Mouse (Mus musculus): ENCODE measurements at regions not wholly inside any gene's neighbourhood (a gene's known extent, or its start where the extent isn't known, plus 50 kb on each side); places are given as distances from the start of the nearest gene placed in this dataset.

DNA sequence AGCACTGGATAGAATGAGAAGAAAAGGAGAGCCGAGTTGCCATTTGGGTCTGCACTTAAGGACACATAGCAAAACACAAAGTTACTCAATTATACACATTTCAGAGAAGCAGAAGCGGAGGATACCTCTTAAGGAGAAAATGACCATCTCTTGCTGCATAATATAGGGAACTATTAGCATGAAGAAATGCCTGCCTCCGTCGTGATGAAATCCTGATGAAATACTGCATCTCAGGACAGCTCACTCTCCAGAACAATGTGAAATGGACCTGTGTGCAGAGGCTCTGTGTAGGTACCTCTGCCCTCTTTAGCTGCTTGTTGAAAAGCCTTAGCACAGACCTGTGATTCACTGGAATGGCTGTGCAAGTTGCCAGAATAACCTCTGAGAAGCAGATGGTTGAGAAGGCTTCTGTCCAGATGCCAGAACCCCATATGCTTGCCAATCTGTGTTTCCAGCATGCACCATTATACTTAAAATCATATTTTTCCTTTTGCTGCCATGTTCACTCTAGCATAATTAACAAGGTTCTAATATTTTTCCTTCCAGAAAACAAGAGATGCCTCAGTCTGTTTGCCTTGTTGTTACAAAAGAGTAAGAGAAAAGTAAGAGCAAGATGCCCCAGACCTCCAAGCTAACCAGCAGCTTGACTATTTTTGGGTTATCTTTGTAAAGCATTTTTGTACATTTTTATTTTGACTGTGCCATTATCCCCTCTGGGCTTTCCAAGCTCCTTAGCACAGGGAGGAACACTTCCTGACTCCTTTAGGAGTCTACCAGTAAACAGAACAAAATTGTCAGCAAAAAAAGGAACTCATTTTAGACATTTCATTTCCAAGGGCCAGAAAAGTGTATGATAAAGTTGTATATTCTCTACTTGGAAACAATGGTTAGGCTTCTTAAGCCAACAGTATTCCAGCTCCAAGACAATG lies 259.0 kb downstream of the 1190002N15Rik start:
- H3K4me1 ChIP-seq (replicated peaks; ENCODE audit: control insufficient read depth in 2 of 2, insufficient read depth in 2 of 2, low read length in 1 of 2), result no peaks in the 10 kb centered on the region
- H3K36me3 ChIP-seq (replicated peaks; ENCODE audit: control insufficient read depth, insufficient read depth, low read depth), result no peaks in the 10 kb centered on the region
- DNase-seq (ENCODE audit: low read depth in 3 of 3, low spot score in 3 of 3) (no peak), ATAC-seq (ENCODE audit: insufficient read depth) (no peak)
- H3K27ac ChIP-seq, result no peak overlapping the region
- no peak overlapping the region for H3K4me2 ChIP-seq (ENCODE audit: low read depth)
- no peaks in the 10 kb centered on the region for H3K27me3 ChIP-seq (ENCODE audit: control insufficient read depth, insufficient read depth, low read length)
- 54% methylated on average over 4 of the region's 4 CpGs for WGBS (ENCODE audit: insufficient replicate concordance)
- TF ChIP-seq CTCF (IDR thresholded peaks at IDR 0.05; ENCODE audit: low read depth), result no peak
- H3K4me3 ChIP-seq (ENCODE audit: insufficient read depth in 1 of 2, low read depth in 2 of 2, low read length in 2 of 2), result no peak overlapping the region
- no peak overlapping the region for H3K9ac ChIP-seq (replicated peaks)
- no peaks in the 10 kb centered on the region for H3K9me3 ChIP-seq (ENCODE audit: control insufficient read depth, low read length)

DNA sequence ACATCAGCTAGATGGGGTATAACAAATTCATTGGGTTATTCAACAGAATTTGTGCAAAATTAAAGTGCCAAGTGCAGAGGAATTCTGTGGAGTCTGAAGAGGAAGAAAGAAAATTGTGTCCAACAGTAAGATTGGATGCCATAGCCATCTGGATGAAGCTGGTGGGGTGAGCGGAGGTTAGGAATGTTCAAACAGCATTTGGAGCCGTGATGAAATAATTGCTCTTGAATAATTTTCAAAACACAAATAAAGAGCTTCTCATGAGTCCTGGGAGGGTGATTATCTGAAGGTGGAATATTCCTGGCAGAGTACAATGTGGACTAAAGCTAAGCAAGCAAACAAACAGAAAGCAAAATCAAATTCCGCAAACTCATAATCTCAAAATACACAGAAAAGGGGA lies 260.8 kb downstream of the 1190002N15Rik start:
- no peak for TF ChIP-seq CTCF (IDR thresholded peaks at IDR 0.05; ENCODE audit: low read depth)
- TF ChIP-seq EP300 (IDR thresholded peaks at IDR 0.05; ENCODE audit: low read depth), result no peak
- H3K4me2 ChIP-seq (ENCODE audit: low read depth), result no peak overlapping the region
- ATAC-seq (ENCODE audit: insufficient read depth), result no peak

DNA sequence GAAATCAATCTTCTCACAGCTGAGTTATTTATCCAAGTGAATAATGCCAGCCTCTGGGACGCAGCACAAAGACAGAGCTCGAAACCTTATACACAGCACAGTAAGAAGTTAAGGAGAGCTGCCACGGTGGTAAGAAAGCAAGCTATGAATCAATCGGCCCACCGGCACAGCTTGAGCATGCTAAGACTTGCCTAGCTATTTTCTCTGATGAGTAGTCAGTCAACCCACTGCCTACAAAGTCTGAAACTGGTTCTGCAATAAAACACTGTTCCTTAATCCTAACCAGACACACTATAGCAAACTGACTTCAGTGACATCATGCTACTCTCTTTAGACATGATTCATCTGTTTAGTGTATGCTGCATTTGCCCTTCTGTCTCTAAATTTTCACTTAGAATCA lies 268.7 kb downstream of the 1190002N15Rik start:
- DNase-seq (ENCODE audit: low read depth in 3 of 3, low spot score in 3 of 3) (no peak), ATAC-seq (ENCODE audit: insufficient read depth) (no peak)
- TF ChIP-seq CTCF (IDR thresholded peaks at IDR 0.05; ENCODE audit: low read depth) (no peak), EP300 (IDR thresholded peaks at IDR 0.05; ENCODE audit: low read depth) (no peak)
- no peak overlapping the region for H3K27ac ChIP-seq
- no peaks in the 10 kb centered on the region for H3K9me3 ChIP-seq (ENCODE audit: control insufficient read depth, low read length)
- H3K4me1 ChIP-seq (replicated peaks; ENCODE audit: control insufficient read depth in 2 of 2, insufficient read depth in 2 of 2, low read length in 1 of 2), result no peaks in the 10 kb centered on the region
- no peak overlapping the region for H3K4me2 ChIP-seq (ENCODE audit: low read depth)
- H3K36me3 ChIP-seq (replicated peaks; ENCODE audit: control insufficient read depth, insufficient read depth, low read depth), result no peaks in the 10 kb centered on the region
- 67% methylated on average over 5 of the region's 5 CpGs for WGBS (ENCODE audit: insufficient replicate concordance)
- no peak overlapping the region for H3K4me3 ChIP-seq (ENCODE audit: insufficient read depth in 1 of 2, low read depth in 2 of 2, low read length in 2 of 2)
- H3K27me3 ChIP-seq (ENCODE audit: control insufficient read depth, insufficient read depth, low read length), result no peaks in the 10 kb centered on the region
- H3K9ac ChIP-seq (replicated peaks), result no peak overlapping the region

More for the DNA sequence above, 260.8 kb downstream of the 1190002N15Rik start:
- Histone ChIP-seq H3K9me3 (ENCODE audit: control insufficient read depth, low read length) (no peaks in the 10 kb centered on the region), H3K36me3 (replicated peaks; ENCODE audit: control insufficient read depth, insufficient read depth, low read depth) (no peaks in the 10 kb centered on the region), H3K4me1 (replicated peaks; ENCODE audit: control insufficient read depth in 2 of 2, insufficient read depth in 2 of 2, low read length in 1 of 2) (no peaks in the 10 kb centered on the region), H3K27ac (no peak overlapping the region), H3K27me3 (ENCODE audit: control insufficient read depth, insufficient read depth, low read length) (no peaks in the 10 kb centered on the region), H3K4me3 (ENCODE audit: insufficient read depth in 1 of 2, low read depth in 2 of 2, low read length in 2 of 2) (no peak overlapping the region), H3K9ac (replicated peaks) (no peak overlapping the region)
- DNase-seq (ENCODE audit: low read depth in 3 of 3, low spot score in 3 of 3), result no peak
- WGBS (ENCODE audit: insufficient replicate concordance), result 62% methylated on average over 3 of the region's 3 CpGs

DNA sequence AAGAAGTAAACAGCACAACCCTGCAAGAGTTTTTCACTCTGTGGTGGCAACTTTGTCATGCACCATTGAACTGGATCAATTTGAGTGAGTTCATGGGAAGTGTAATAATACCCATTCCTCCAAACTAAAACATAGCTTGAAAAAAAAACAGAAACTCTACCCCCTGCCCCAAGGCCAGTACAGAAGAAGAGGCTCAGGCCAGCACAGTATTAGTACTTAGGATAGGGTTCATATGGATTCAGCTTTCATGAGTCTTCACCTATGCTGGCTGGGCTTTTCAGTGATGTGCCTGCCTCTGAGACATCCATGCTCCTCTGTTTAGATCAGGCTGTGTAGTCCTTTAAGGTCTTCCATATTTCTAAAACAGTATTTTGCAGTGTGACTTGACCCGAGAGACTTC lies 270.6 kb downstream of the 1190002N15Rik start:
- Histone ChIP-seq H3K9ac (replicated peaks) (no peak overlapping the region), H3K9me3 (ENCODE audit: control insufficient read depth, low read length) (no peaks in the 10 kb centered on the region), H3K4me2 (ENCODE audit: low read depth) (no peak overlapping the region), H3K4me1 (replicated peaks; ENCODE audit: control insufficient read depth in 2 of 2, insufficient read depth in 2 of 2, low read length in 1 of 2) (no peaks in the 10 kb centered on the region), H3K4me3 (ENCODE audit: insufficient read depth in 1 of 2, low read depth in 2 of 2, low read length in 2 of 2) (no peak overlapping the region), H3K27me3 (ENCODE audit: control insufficient read depth, insufficient read depth, low read length) (no peaks in the 10 kb centered on the region), H3K27ac (no peak overlapping the region), H3K36me3 (replicated peaks; ENCODE audit: control insufficient read depth, insufficient read depth, low read depth) (no peaks in the 10 kb centered on the region)
- DNase-seq (ENCODE audit: low read depth in 3 of 3, low spot score in 3 of 3), result no peak
- 36% methylated on average over 1 of the region's 1 CpGs for WGBS (ENCODE audit: insufficient replicate concordance)
- TF ChIP-seq CTCF (IDR thresholded peaks at IDR 0.05; ENCODE audit: low read depth) (no peak), EP300 (IDR thresholded peaks at IDR 0.05; ENCODE audit: low read depth) (no peak)
- no peak for ATAC-seq (ENCODE audit: insufficient read depth)

DNA sequence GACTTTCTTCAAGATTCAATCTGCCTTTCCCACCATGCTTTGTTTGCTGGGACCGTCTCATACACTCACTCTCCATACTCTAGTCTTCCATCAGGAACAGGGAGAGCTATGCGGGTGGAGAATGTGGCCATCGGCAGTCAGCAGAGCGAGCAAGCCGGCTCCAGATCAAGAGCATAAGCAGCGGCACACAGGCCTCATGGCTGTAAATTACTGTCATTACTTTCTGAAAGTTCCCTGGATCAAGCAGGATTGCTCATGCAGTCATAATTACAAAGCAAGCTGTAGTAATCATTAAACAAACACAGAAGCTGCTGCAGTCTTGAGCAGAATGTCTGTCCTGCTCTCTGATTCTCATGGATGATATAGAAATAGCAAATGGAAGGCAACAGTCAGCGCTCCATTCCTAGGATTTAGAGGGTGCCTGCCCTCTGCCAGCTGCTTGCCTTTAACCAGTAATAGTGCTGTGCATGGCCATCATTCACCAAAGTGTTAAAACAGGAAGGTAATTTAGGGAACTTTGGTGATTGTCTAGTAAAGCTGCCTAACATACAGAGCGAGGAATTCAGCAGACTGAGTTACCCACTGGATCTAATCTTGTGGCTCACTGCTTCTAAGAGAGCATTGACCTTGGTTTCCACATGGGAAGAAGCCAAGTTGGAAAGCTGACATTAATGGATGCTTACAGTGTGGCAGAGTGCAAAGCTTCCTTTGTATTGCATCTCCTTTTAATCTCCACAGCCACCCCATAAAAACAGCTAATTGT lies 298.2 kb downstream of the 1190002N15Rik start:
- no peak for DNase-seq (ENCODE audit: low read depth in 3 of 3, low spot score in 3 of 3)
- no peaks in the 10 kb centered on the region for H3K27me3 ChIP-seq (ENCODE audit: control insufficient read depth, insufficient read depth, low read length)
- H3K4me3 ChIP-seq (ENCODE audit: insufficient read depth in 1 of 2, low read depth in 2 of 2, low read length in 2 of 2), result no peak overlapping the region
- H3K4me2 ChIP-seq (ENCODE audit: low read depth), result no peak overlapping the region
- TF ChIP-seq CTCF (IDR thresholded peaks at IDR 0.05; ENCODE audit: low read depth) (no peak), EP300 (IDR thresholded peaks at IDR 0.05; ENCODE audit: low read depth) (no peak)
- ATAC-seq (ENCODE audit: insufficient read depth), result no peak
- WGBS (ENCODE audit: insufficient replicate concordance), result 61% methylated on average over 8 of the region's 8 CpGs
- H3K4me1 ChIP-seq (replicated peaks; ENCODE audit: control insufficient read depth in 2 of 2, insufficient read depth in 2 of 2, low read length in 1 of 2), result no peaks in the 10 kb centered on the region
- no peaks in the 10 kb centered on the region for H3K9me3 ChIP-seq (ENCODE audit: control insufficient read depth, low read length)
- no peaks in the 10 kb centered on the region for H3K36me3 ChIP-seq (replicated peaks; ENCODE audit: control insufficient read depth, insufficient read depth, low read depth)
- H3K27ac ChIP-seq, result no peak overlapping the region
- no peak overlapping the region for H3K9ac ChIP-seq (replicated peaks)
